Mouse (Mus musculus) C2C12 (cell line): ENCODE data around the gene Ugcg. TPM values are rescaled to one million over a fixed set of nuclear protein-coding genes. Genes with fewer than 3 reads are reported as not detected.

Source experiments
- H3K27me3 ChIP-seq: one replicate; pipeline ENCODE4 v1.6.1; 2011; ENCODE audit not compliant: control insufficient read depth, insufficient read depth, insufficient read length
- H3K36me3 ChIP-seq: one replicate; pipeline ENCODE4 v1.6.1; 2011; ENCODE audit not compliant: control insufficient read depth, insufficient read depth
- H3K4me3 ChIP-seq: one replicate; pipeline ENCODE4 v1.5.1; 2011; ENCODE audit warnings: mild to moderate bottlenecking, control low read depth; ENCODE audit not compliant: poor library complexity, insufficient read depth, severe bottlenecking
- H3K79me2 ChIP-seq: one replicate; pipeline ENCODE4 v1.6.1; 2011; ENCODE audit not compliant: control insufficient read depth, insufficient read depth
- H3K79me3 ChIP-seq: one replicate; pipeline ENCODE4 v1.6.1; 2011; ENCODE audit warnings: low read depth, control low read depth
- H3ac ChIP-seq: one replicate; pipeline ENCODE3; 2011; ENCODE audit warnings: low read depth; ENCODE audit not compliant: control insufficient read depth, insufficient read length
- CEBPB ChIP-seq: IDR thresholded peaks from one replicate; pipeline ENCODE4 v1.6.1; 2011; ENCODE audit warnings: low read depth, mild to moderate bottlenecking, control low read depth, moderate library complexity
- CTCF ChIP-seq: IDR thresholded peaks from one replicate; pipeline ENCODE4 v1.5.1; 2011; ENCODE audit not compliant: control insufficient read depth, insufficient read depth, insufficient read length
- FOSL1 ChIP-seq: IDR thresholded peaks from one replicate; pipeline ENCODE4 v1.8.0; 2011; ENCODE audit warnings: mild to moderate bottlenecking, low read length; ENCODE audit not compliant: poor library complexity, insufficient read depth, severe bottlenecking
- MAX ChIP-seq: IDR thresholded peaks from one replicate; pipeline ENCODE4 v1.6.1; 2011; ENCODE audit warnings: mild to moderate bottlenecking, control low read depth
- MYOD1 ChIP-seq: IDR thresholded peaks from one replicate; pipeline ENCODE4 v1.6.1; 2011; ENCODE audit warnings: low read depth; ENCODE audit not compliant: control insufficient read depth, insufficient read length
- MYOG ChIP-seq: IDR thresholded peaks from one replicate; pipeline ENCODE4 v1.6.1; 2011; ENCODE audit not compliant: control insufficient read depth, insufficient read length; ENCODE audit errors: extremely low read depth
- USF1 ChIP-seq: IDR thresholded peaks from one replicate; pipeline ENCODE4 v1.6.1; 2011; ENCODE audit warnings: low read depth, mild to moderate bottlenecking, control low read depth, moderate library complexity
- polyA plus RNA-seq: library from polyadenylated mRNA; unstranded; fragments of >200 nt; fragmentation: generic; extraction: Trizol; gene quantifications from one replicate; pipeline ENCODE4 v1.2.1, GENCODE M21; 2012; ENCODE audit warnings: missing spikeins

Gene Ugcg
- polyA plus RNA-seq, 1 experiment: 34.5 TPM

DNA sequence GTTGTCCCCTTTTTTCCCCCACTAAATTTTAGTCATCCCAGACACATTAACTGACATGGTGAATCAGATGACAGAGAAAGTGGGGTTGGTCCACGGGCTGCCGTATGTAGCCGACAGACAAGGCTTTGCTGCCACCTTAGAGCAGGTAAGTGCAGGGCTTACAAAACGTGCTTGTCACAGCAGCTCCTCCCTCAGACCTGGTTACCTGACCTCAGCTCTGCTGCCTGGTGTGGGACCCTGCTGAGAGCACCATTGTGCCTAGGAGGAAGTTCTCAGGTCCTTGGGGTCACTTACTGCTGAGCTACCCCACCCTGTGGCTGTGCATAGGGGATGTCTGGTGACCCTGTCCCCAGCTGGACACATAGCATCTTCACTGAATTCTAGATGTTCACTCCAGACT, 24.8 kb downstream of the Ugcg start:
- H3K27me3 ChIP-seq: no peaks in the 10 kb centered on the region
- H3K4me3 ChIP-seq: no peak overlapping the region
- peaks cover 86% of the 10 kb centered on the region for H3K79me2 ChIP-seq
- peaks cover 45% of the 10 kb centered on the region for H3K79me3 ChIP-seq
- TF ChIP-seq MAX: no peak
- H3ac ChIP-seq: no peak overlapping the region
- H3K36me3 ChIP-seq: peaks cover 99% of the 10 kb centered on the region

DNA sequence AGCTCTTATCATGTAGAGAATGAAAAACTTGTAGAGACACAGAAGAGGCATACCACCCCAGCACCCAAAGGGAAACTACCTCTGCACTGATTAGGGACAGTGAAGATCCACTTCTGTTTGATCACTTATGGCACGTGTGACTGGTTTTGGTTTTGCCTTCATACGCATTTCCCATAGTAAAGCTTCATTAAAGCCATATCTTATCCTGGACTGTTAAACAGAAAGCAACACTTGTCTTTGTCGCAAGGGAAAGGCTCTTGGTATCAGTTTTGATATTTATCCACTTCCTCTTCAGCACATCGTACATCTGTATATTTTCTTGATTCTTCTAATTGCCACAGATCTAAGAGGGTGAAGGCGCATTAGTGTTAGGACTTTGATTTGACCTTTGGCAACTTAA, 25.6 kb downstream of the Ugcg start:
- H3K79me2 ChIP-seq: peaks cover 85% of the 10 kb centered on the region
- TF ChIP-seq USF1: no peak
- no peak for TF ChIP-seq CEBPB
- TF ChIP-seq MYOG: no peak
- no peak for TF ChIP-seq MAX
- H3ac ChIP-seq: no peak overlapping the region
- H3K27me3 ChIP-seq: no peaks in the 10 kb centered on the region
- no peak overlapping the region for H3K4me3 ChIP-seq
- peaks cover 97% of the 10 kb centered on the region for H3K36me3 ChIP-seq
- H3K79me3 ChIP-seq: peaks cover 39% of the 10 kb centered on the region

- TF ChIP-seq USF1: no peak
- Histone ChIP-seq H3K79me2 (peaks cover 80% of the 10 kb centered on the region), H3K27me3 (no peaks in the 10 kb centered on the region), H3K4me3 (no peak overlapping the region), H3K36me3 (peaks cover 97% of the 10 kb centered on the region), H3ac (no peak overlapping the region), H3K79me3 (peaks cover 30% of the 10 kb centered on the region)
These were observed 26.5 kb downstream of the Ugcg start for GRCm38 (mm10) chr4:59215585-59215984.

DNA sequence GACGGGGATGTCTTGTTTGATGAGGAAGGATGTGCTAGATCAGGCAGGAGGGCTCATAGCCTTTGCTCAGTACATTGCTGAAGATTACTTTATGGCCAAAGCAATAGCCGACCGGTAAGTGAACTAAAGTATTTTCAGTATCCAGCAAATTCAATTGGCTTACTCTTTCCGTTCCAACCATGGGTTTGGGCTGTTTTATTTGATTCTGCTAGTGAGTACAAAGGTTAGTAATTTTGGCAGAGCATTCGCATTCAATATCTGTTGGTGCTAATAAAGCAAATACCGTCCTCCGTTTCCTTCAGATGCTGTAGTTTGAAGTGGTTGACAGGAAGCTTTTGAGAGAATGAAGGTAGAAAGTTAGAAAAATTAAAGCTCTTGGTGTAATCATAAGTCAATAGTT, 28.0 kb downstream of the Ugcg start:
- H3K79me3 ChIP-seq: peaks cover 15% of the 10 kb centered on the region
- peaks cover 97% of the 10 kb centered on the region for H3K36me3 ChIP-seq
- H3K4me3 ChIP-seq: no peak overlapping the region
- H3K79me2 ChIP-seq: peaks cover 76% of the 10 kb centered on the region
- H3ac ChIP-seq: no peak overlapping the region
- TF ChIP-seq FOSL1 (no peak), CEBPB (no peak), MYOG (no peak), MYOD1 (no peak), USF1 (no peak), CTCF (no peak), MAX (no peak)
- H3K27me3 ChIP-seq: no peaks in the 10 kb centered on the region

DNA sequence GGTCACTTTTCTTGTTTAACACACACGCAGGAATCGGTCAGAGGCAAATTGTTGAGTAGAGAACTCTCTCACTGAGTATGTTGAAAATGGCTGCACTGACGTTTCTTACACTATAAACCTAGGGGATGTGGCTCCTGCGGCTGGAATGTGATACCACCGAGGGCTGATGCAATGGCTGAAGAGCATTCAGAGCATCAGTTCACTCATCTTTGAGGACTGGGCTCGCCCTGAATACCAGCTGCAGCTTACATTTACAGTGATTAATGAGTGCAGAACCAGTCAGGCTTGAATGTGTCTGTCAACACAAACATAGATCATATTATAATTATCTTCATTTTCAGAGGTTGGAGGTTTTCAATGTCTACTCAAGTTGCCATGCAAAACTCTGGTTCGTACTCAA, 29.1 kb downstream of the Ugcg start:
- Histone ChIP-seq H3K36me3 (peaks cover 97% of the 10 kb centered on the region), H3K27me3 (no peaks in the 10 kb centered on the region), H3K79me2 (peaks cover 68% of the 10 kb centered on the region), H3K4me3 (no peak overlapping the region), H3ac (no peak overlapping the region), H3K79me3 (peaks cover 11% of the 10 kb centered on the region)
- TF ChIP-seq MYOD1 (peak; percentile 61), FOSL1 (no peak), USF1 (no peak), MYOG (no peak), CTCF (no peak), CEBPB (peak; percentile 66), MAX (no peak)

- no peak for TF ChIP-seq MYOD1
- no peak for TF ChIP-seq MAX
- no peak for TF ChIP-seq CTCF
- TF ChIP-seq CEBPB: no peak
- TF ChIP-seq MYOG: no peak
- no peak for TF ChIP-seq FOSL1
- TF ChIP-seq USF1: no peak
- Histone ChIP-seq H3K79me2 (peaks cover 41% of the 10 kb centered on the region), H3K27me3 (no peaks in the 10 kb centered on the region), H3K79me3 (no peaks in the 10 kb centered on the region), H3K36me3 (peaks cover 91% of the 10 kb centered on the region), H3ac (no peak overlapping the region), H3K4me3 (no peak overlapping the region)
These were observed 33.2 kb downstream of the Ugcg start for GRCm38 (mm10) chr4:59222226-59222625.

- peaks cover 84% of the 10 kb centered on the region for H3K36me3 ChIP-seq
- TF ChIP-seq MAX (no peak), FOSL1 (no peak), MYOD1 (no peak), CTCF (no peak), USF1 (no peak), MYOG (no peak), CEBPB (no peak)
These were observed 34.1 kb downstream of the Ugcg start for GRCm38 (mm10) chr4:59223055-59223615.

More at GRCm38 (mm10) chr4:59223055-59223615, 34.1 kb downstream of the Ugcg start:
- peak overlapping the region; percentile 8 for H3ac ChIP-seq
- no peak overlapping the region for H3K4me3 ChIP-seq
- H3K79me2 ChIP-seq: peaks cover 36% of the 10 kb centered on the region
- H3K79me3 ChIP-seq: no peaks in the 10 kb centered on the region
- H3K27me3 ChIP-seq: no peaks in the 10 kb centered on the region
